Mouse (Mus musculus) embryo, embryonic 10.5 days (tissue): ENCODE data around the gene Map4.

Experiments
- DNase-seq: peaks from one replicate; pipeline ENCODE4 v3.0.0-alpha.2; 2015; ENCODE audit warnings: low spot score

Map4 gene

GRCm38 (mm10) chr9:109931257-109932171 lies at the start of gene Map4:
TSS of gene Map4 (plus strand) at chr9:109931460.
- DNase-seq, result peak; percentile 96

DNA sequence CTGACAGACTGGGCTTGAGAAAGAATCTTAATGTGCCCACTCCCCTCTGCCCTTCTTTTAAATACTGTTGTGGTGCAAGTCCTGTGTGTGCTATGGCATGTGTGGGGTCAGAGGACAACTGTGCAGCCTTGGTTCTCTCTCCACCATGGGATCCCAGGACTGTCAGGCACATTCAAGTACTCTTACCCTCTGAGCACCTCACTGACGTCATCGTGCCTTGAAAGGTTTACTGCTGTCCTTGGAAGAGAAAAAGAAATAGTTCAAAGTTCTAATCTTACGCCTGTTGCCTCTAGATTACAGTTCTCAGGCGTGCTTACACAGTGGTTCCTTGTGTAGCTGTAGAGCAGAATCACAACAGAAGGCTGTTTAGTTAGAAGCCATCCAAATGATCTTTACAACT lies 45.0 kb upstream of the Map4 start:
- no peak for DNase-seq

GRCm38 (mm10) chr9:109887321-109887720 lies 43.9 kb upstream of the Map4 start:
- no peak for DNase-seq

GRCm38 (mm10) chr9:109891501-109891900 lies 39.8 kb upstream of the Map4 start:
- DNase-seq, result no peak

GRCm38 (mm10) chr9:109892651-109893250 lies 38.5 kb upstream of the Map4 start:
- peak; percentile 86 for DNase-seq

- DNase-seq, result peak; percentile 91
These were observed 36.7 kb upstream of the Map4 start for GRCm38 (mm10) chr9:109894413-109895090.

DNA sequence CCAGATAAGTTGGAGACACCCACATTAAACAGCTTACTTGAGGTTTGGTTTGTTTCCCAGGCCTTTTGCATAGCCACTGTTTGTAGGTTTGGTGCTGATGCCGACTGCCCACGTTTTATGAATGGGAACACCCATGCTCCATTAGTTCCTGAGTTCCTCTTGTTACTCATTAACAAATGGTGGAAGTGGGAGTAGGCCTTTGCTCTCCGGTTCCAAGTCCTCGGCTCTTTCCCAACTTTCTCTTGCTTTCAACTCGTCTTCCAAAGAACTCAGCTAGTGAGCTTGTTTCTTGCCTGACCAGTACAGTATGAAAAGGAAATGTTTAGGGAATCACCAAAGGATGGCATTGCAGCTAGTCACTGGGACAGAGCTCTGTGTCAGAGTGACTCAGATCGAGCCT lies 35.7 kb upstream of the Map4 start:
- no peak for DNase-seq

GRCm38 (mm10) chr9:109896253-109897150 lies 34.8 kb upstream of the Map4 start:
- no peak for DNase-seq

DNA sequence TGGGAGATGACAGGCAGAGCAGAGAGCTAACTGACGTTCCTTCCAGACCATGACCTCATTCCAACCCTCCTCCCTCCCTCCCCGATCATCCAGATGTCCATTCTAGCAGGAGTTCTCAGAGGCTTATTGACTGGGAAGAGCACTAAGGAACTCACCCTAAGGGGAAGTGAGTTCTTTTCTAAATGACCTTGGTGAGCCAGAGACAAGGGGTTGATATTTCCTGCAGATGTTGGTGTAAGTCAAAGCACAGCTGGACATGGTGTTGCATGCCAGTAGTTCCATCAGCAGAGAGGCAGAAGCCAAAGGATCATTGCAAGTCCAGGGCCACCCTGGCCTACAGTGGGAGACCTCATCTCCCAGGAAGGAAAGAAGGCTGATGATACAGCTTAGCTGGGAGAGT lies 33.2 kb upstream of the Map4 start:
- DNase-seq, result no peak

DNA sequence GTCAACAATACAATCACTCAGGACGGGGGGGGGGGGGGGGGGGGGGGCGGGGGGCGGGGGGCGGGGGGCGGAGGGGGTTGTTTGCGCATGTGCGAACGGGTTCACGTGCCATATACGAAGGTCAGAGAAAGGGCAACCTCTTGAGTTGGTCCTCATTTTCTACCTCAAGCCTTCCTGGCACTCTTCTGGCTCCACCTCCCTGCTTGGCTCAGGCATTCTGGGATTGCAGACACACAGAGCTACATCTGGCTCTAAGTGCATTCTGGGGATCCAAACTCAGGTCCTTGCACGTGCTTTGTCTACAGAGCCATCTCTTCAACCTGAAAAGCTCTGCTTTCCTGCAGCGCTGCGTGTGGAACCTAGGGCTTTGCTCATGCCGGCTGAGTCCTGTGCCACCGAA lies 31.9 kb upstream of the Map4 start:
- no peak for DNase-seq

- no peak for DNase-seq
These were observed 31.5 kb upstream of the Map4 start for GRCm38 (mm10) chr9:109899774-109900173.

DNA sequence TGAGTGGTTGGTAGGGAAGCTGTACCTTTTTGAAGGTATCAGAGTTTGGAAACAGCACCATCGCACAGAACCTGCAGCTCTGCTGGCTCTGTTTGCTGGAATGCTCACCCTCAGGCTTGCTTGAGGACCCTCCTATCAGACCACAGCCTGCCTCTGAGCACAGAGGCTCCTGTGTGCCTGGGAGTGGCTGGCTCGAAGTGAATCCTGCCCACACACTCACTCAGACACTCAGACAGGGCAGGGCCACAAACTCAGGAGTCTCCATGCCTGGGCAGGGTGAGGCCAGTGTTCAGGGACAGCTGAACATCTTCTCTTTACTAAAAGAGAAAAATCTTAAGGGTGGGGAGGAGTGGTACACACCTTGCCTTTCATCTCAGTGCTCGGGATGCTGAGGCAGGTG lies 30.7 kb upstream of the Map4 start:
- no peak for DNase-seq

GRCm38 (mm10) chr9:109902246-109902645 lies 29.0 kb upstream of the Map4 start:
- DNase-seq, result no peak

DNA sequence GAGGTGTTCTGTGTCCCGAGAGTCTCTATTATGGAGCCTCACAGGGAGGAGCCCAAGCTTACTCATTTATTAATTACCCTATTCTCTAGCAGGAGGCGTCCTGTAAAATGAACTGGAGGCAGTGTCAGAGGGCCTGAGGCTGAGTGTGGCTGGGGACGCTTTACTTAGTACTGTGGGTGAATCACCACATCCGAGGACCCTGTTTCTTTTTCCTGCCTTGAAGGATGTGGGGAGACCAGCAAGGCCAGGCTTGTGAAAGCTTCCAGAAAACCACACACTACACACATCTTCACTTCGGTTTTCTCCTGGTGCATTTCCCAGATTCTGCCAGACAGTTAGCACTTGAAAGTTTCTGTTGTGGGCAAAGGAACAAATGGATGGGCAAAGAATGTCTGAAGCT lies 28.5 kb upstream of the Map4 start:
- DNase-seq, result no peak

- no peak for DNase-seq
These were observed 24.0 kb upstream of the Map4 start for GRCm38 (mm10) chr9:109907300-109907699.

DNA sequence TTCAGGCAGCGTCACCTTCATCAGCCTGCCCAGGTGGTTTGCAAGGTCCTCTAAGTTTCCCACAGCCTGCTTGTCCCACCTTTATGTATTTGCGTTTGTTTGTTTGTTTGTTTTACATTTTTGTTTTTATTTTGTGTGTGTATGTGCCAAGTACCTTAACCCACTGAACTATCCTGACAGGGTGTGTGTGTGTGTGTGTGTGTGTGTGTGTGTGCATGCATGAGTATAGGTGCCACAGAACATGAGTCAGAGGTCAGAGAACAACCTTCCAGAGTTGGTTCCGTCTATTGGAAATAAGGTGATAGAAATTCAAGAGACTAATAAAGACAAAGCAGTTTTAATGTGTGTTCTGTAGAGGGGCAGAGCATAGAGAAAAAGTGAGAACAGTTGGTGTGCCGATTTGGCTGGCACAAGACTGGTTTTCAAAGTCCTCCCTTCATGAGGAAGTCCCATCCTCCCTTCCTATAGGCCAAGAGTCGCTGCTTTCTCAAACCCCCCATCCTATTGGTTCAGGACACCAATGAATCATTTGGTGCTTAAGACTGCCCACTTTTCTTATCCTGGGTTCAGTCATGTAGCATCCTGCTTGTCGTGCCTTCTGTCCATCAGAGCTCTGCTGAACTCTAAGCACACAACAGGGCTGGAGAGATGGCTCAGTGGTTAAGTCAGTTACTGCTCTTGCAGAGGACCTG lies 23.3 kb upstream of the Map4 start:
- no peak for DNase-seq

DNA sequence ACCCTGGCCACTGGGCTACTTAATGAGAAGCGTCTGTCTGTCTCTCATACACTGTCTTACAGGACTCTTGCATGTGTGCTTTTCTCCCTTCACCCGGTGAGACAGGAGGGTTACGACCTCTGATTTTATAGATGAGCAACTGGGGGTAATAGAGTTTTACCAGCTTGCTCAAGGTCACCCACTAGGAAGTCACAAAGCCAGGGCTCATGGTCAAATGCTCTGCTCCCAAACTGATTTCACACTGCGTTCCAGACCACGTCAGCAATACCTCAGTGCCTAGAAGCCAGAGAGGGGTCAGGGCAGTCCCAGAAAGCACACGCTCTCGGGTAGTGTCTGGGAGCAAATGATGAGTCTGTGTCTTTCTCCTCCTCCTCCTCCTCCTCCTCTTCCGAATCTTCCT lies 22.2 kb upstream of the Map4 start:
- DNase-seq, result no peak

GRCm38 (mm10) chr9:109909926-109910325 lies 21.3 kb upstream of the Map4 start:
- DNase-seq, result no peak

GRCm38 (mm10) chr9:109911779-109912178 lies 19.5 kb upstream of the Map4 start:
- DNase-seq, result no peak

DNA sequence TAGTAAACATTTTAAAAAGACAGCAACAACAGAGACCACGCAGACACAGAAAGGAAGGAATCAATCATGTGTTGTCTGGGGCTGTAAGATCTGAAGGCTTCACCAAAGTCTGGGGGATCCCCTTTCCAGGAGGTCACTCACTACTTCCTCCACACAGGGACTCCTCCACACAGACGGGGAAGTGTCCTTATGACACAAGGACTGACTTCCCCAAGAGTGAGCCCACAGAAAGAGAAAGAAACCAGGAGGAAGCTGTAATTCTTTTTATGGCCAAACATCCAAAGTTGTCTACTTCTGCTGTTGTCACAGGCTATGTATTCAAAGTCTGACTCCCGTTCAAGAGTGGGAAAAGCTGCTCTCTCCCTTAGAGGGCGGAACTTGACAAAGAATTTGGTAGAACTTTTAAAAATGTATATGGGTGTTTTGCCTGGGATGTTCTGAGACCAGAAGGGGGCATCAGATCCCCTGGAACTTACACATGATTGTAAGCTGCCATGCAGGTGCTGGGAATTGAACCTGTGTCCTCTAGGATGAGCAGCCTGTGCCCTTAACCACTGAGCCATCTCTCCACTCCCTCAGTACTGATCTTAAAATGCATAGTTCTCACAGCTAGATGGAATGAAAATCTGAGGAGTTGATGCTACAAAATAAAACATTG lies 16.9 kb upstream of the Map4 start:
- no peak for DNase-seq

- no peak for DNase-seq
These were observed 13.3 kb upstream of the Map4 start for GRCm38 (mm10) chr9:109917931-109918330.
